Comparison of ENCODE assay signal across 10 mouse cellular contexts in the genomic region with DNA sequence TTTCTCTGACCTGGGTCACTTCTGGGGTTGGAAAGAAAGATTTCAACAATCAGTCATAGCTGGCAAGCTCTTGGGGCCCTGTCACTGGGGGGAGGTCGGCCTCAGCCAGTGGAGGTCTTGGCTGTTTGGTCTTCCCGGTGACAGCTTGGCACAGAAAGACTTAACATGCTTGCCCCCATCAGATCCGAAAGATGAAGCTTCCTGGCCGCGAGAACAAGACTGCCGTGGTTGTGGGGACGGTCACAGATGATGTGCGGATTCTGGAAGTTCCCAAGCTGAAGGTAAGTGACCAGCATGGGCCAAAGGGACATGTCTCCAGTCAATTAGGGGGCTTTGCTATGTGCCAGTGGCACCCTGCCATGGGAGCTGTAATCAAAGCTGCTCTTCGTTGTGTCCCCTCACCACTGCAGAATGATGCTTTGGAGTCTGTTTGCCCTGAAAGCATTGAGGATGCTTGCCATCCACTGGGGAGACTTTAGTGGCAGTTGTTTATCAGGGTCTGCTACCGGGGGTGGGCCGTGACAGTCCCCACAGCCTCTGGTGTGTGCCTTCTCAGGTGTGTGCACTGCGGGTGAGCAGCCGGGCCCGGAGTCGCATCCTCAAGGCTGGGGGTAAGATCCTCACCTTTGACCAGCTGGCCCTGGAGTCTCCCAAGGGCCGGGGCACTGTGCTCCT. TPM values are rescaled to one million over a fixed set of nuclear protein-coding genes. Genes with fewer than 3 reads are reported as not detected.
DNase-seq lines count a peak whose midpoint lies in the region; ATAC-seq and TF ChIP-seq lines count a peak whose summit lies in the region.
"Had no signal": no experiment of that assay in that cellular context is flagged by ENCODE, and none has a peak within 500 bp of the region (broad histone marks: within the 10 kb centered on the region; RNA-seq: fewer than 3 reads in every experiment).

No protein-coding gene starts in this region.

- no peak overlapping the region for H3K4me3 ChIP-seq in heart, embryonic 15.5 days
- H3K4me3 ChIP-seq in ES-E14 (ENCODE audit: insufficient read depth in 1 of 2, low read depth in 1 of 2, low read length in 2 of 2, poor library complexity in 1 of 2, severe bottlenecking in 1 of 2) = peak overlapping the region; percentile 88 to 93; a peak in 3 of 4 replicates
- H3K4me3 ChIP-seq in forebrain, embryonic 12.5 days (replicated peaks) = peak overlapping the region; percentile 92; the same call in 1 of the 2 replicates
- H3K4me3 ChIP-seq in liver, embryonic 14.5 days (ENCODE audit: insufficient read depth in 1 of 2, low read depth in 2 of 2, low read length in 2 of 2) = peak overlapping the region in 1 of 2 experiments; percentile 90; a peak in 2 of 4 replicates

- no peak for DNase-seq in heart, adult 18-20 months
- no peak for DNase-seq in ES-E14 (ENCODE audit: low read depth, low spot score)
- no peak for DNase-seq in liver, embryonic 14.5 days (ENCODE audit: low read depth in 3 of 3, low spot score in 3 of 3)
- no peak for DNase-seq in left cerebral cortex, adult 9 months (ENCODE audit: low spot score in 2 of 2)
- DNase-seq in layer of hippocampus, postnatal 25 days (ENCODE audit: extremely low spot score in 1 of 2, low spot score in 1 of 2) = no peak
- DNase-seq: cerebellum, postnatal 36 days; heart, postnatal 4 days had no signal

- H3K4me2 ChIP-seq in heart, embryonic 15.5 days = peak overlapping the region; percentile 64; the same call in 1 of the 2 replicates
- H3K4me2 ChIP-seq in forebrain, embryonic 12.5 days = peak overlapping the region; percentile 93; the same call in 1 of the 2 replicates
- H3K4me2 ChIP-seq in liver, embryonic 14.5 days (ENCODE audit: low read depth) = peak overlapping the region; percentile 81

- peaks cover 29% of the 10 kb centered on the region for H3K36me3 ChIP-seq in heart, embryonic 15.5 days
- H3K36me3 ChIP-seq in ES-E14 (ENCODE audit: control insufficient read depth, insufficient read depth, low read length, poor library complexity, severe bottlenecking) = peaks cover 58% of the 10 kb centered on the region
- H3K36me3 ChIP-seq in forebrain, embryonic 12.5 days (replicated peaks) = peaks cover 58% of the 10 kb centered on the region
- H3K36me3 ChIP-seq in liver, embryonic 14.5 days (replicated peaks; ENCODE audit: control insufficient read depth, insufficient read depth, low read depth) = peaks cover 41% of the 10 kb centered on the region

- H3K9me3 ChIP-seq in heart, embryonic 15.5 days (replicated peaks) = no peaks in the 10 kb centered on the region
- H3K9me3 ChIP-seq in ES-E14 (ENCODE audit: control insufficient read depth, insufficient read depth, low read depth, low read length) = no peaks in the 10 kb centered on the region
- no peaks in the 10 kb centered on the region for H3K9me3 ChIP-seq in forebrain, embryonic 12.5 days
- no peaks in the 10 kb centered on the region for H3K9me3 ChIP-seq in liver, embryonic 14.5 days (ENCODE audit: control insufficient read depth, low read length)

- H3K9ac ChIP-seq in heart, embryonic 15.5 days = no peak overlapping the region
- H3K9ac ChIP-seq in ES-E14 (ENCODE audit: insufficient read depth, low read depth, low read length, poor library complexity, severe bottlenecking) = peak overlapping the region; percentile 98
- H3K9ac ChIP-seq in forebrain, embryonic 12.5 days = peak overlapping the region; percentile 97; the same call in 1 of the 2 replicates
- peak overlapping the region; percentile 99 for H3K9ac ChIP-seq in liver, embryonic 14.5 days (replicated peaks)

- 88% methylated on average over 16 of the region's 16 CpGs for WGBS in heart, embryonic 15.5 days
- 91% methylated on average over 16 of the region's 16 CpGs for WGBS in forebrain, embryonic 12.5 days
- 84% methylated on average over 15 of the region's 16 CpGs for WGBS in liver, embryonic 14.5 days (ENCODE audit: insufficient replicate concordance)

- peaks cover 33% of the 10 kb centered on the region for H3K4me1 ChIP-seq in heart, embryonic 15.5 days (replicated peaks)
- H3K4me1 ChIP-seq in ES-E14 (ENCODE audit: control insufficient read depth in 2 of 2, insufficient read depth in 2 of 2, low read length in 2 of 2, poor library complexity in 1 of 2) = peaks cover 0 to 8% of the 10 kb centered on the region in 2 experiments; a peak in 1 of 4 replicates
- H3K4me1 ChIP-seq in forebrain, embryonic 12.5 days = peaks cover 35% of the 10 kb centered on the region
- peaks cover 16 to 21% of the 10 kb centered on the region in 2 experiments for H3K4me1 ChIP-seq in liver, embryonic 14.5 days (replicated peaks; ENCODE audit: control insufficient read depth in 2 of 2, insufficient read depth in 2 of 2, low read length in 1 of 2)

- TF ChIP-seq EP300 in liver, embryonic 14.5 days (IDR thresholded peaks at IDR 0.05; ENCODE audit: low read depth) = no peak

- no peak for ATAC-seq in heart, embryonic 15.5 days (replicated peaks; ENCODE audit: insufficient number of reproducible peaks, insufficient read depth, low FRiP score, low read depth)
- no peak for ATAC-seq in forebrain, embryonic 12.5 days (ENCODE audit: low FRiP score)
- no peak for ATAC-seq in liver, embryonic 14.5 days (ENCODE audit: insufficient read depth)
- ATAC-seq in activated CD4-positive, CD25-positive, alpha-beta regulatory T cell, adult 4 months = no peak

- TF ChIP-seq CTCF in liver, embryonic 14.5 days (IDR thresholded peaks at IDR 0.05; ENCODE audit: low read depth) = no peak

- in situ Hi-C loops in ES-E14 (cut with MboI; ENCODE audit: low sequenced_read_pairs in 2 of 2, unreplicated experiment in 2 of 2) = no loop called here

- no peak overlapping the region for H3K27ac ChIP-seq in heart, embryonic 15.5 days
- H3K27ac ChIP-seq in ES-E14 (ENCODE audit: insufficient read depth, low read depth, low read length, poor library complexity, severe bottlenecking) = no peak overlapping the region
- H3K27ac ChIP-seq in forebrain, embryonic 12.5 days = no peak overlapping the region
- H3K27ac ChIP-seq in liver, embryonic 14.5 days = no peak overlapping the region

- H3K27me3 ChIP-seq in heart, embryonic 15.5 days = no peaks in the 10 kb centered on the region
- H3K27me3 ChIP-seq in forebrain, embryonic 12.5 days = no peaks in the 10 kb centered on the region
- H3K27me3 ChIP-seq in liver, embryonic 14.5 days (ENCODE audit: control insufficient read depth, insufficient read depth, low read length) = no peaks in the 10 kb centered on the region

TF ChIP-seq in ES-E14, 5 proteins besides CTCF, POLR2A, EP300 and RAD21 (continues in another document):
- TF ChIP-seq ZNF384 (IDR thresholded peaks at IDR 0.05; ENCODE audit: low read depth, low read length) = no peak

RNA-seq across cellular contexts. Expression of a gene that starts 1.1 kb away (rescaled TPM):
- polyA plus RNA-seq in heart, embryonic 15.5 days (2015; fragmentation: Nextera tagmentation; extraction: Ambion mirVana) = 0.25 and 0.65 TPM in 2 replicates
- total RNA-seq in heart, adult 18-20 months (2021) = under 1 TPM; 0.30 to 0.62 TPM
- total RNA-seq in ES-E14 (2012; rRNA removed) = 6.1 and 6.6 TPM in 2 replicates
- polyA plus RNA-seq in forebrain, embryonic 12.5 days (2016; fragmentation: Nextera tagmentation; extraction: Ambion mirVana) = 1.1 and 1.5 TPM in 2 replicates
- 0.31 and 0.32 TPM in 2 replicates for polyA plus RNA-seq in liver, embryonic 14.5 days (2012; rRNA removed)
- 0.14 and 0.32 TPM in 2 replicates for polyA plus RNA-seq in liver, embryonic 14.5 days (2014; fragmentation: Nextera tagmentation; extraction: Ambion mirVana)
- not detected for polyA plus RNA-seq in activated CD4-positive, CD25-positive, alpha-beta regulatory T cell, adult 4 months (2017; shearing (Covaris generic))
- total RNA-seq in layer of hippocampus, postnatal 25 days (2021) = under 1 TPM; 0.12 to 0.21 TPM

RNA-seq across cellular contexts. Expression of a gene that starts 2.1 kb away (rescaled TPM):
- polyA plus RNA-seq in heart, embryonic 15.5 days (2015; fragmentation: Nextera tagmentation; extraction: Ambion mirVana) = 13.7 and 21.0 TPM in 2 replicates
- 10 to 100 TPM; 18.4 to 20.2 TPM for total RNA-seq in heart, adult 18-20 months (2021)
- 18.7 and 21.5 TPM in 2 replicates for total RNA-seq in ES-E14 (2012; rRNA removed)
- polyA plus RNA-seq in forebrain, embryonic 12.5 days (2016; fragmentation: Nextera tagmentation; extraction: Ambion mirVana) = 26.5 and 30.1 TPM in 2 replicates
- 7.6 and 9.1 TPM in 2 replicates for polyA plus RNA-seq in liver, embryonic 14.5 days (2012; rRNA removed)
- polyA plus RNA-seq in liver, embryonic 14.5 days (2014; fragmentation: Nextera tagmentation; extraction: Ambion mirVana) = 5.8 and 9.0 TPM in 2 replicates
- 10 to 100 TPM; 10.2 to 19.6 TPM for polyA plus RNA-seq in activated CD4-positive, CD25-positive, alpha-beta regulatory T cell, adult 4 months (2017; shearing (Covaris generic))
- total RNA-seq in layer of hippocampus, postnatal 25 days (2021) = 10 to 100 TPM; 33.7 to 34.7 TPM

RNA-seq across cellular contexts. Expression of a gene that starts 4.6 kb away (rescaled TPM):
- polyA plus RNA-seq in heart, embryonic 15.5 days (2015; fragmentation: Nextera tagmentation; extraction: Ambion mirVana) = 540 and 572 TPM in 2 replicates
- 100 to 1,000 TPM; 574 to 615 TPM for total RNA-seq in heart, adult 18-20 months (2021)
- 3,487 and 5,312 TPM in 2 replicates for total RNA-seq in ES-E14 (2012; rRNA removed)
- 707 and 745 TPM in 2 replicates for polyA plus RNA-seq in forebrain, embryonic 12.5 days (2016; fragmentation: Nextera tagmentation; extraction: Ambion mirVana)
- polyA plus RNA-seq in liver, embryonic 14.5 days (2012; rRNA removed) = 499 and 605 TPM in 2 replicates
- polyA plus RNA-seq in liver, embryonic 14.5 days (2014; fragmentation: Nextera tagmentation; extraction: Ambion mirVana) = 832 and 846 TPM in 2 replicates
- polyA plus RNA-seq in activated CD4-positive, CD25-positive, alpha-beta regulatory T cell, adult 4 months (2017; shearing (Covaris generic)) = 1,000 to 10,000 TPM; 2,566 to 2,766 TPM
- 100 to 1,000 TPM; 342 to 393 TPM for total RNA-seq in layer of hippocampus, postnatal 25 days (2021)

RNA-seq across cellular contexts. Expression of a gene that starts 5.7 kb away (rescaled TPM):
- not detected in 2 replicates for polyA plus RNA-seq in heart, embryonic 15.5 days (2015; fragmentation: Nextera tagmentation; extraction: Ambion mirVana)
- not detected for total RNA-seq in heart, adult 18-20 months (2021)
- 0.76 and 1.7 TPM in 2 replicates for total RNA-seq in ES-E14 (2012; rRNA removed)
- not detected in 2 replicates for polyA plus RNA-seq in forebrain, embryonic 12.5 days (2016; fragmentation: Nextera tagmentation; extraction: Ambion mirVana)
- not detected in 2 replicates for polyA plus RNA-seq in liver, embryonic 14.5 days (2012; rRNA removed)
- polyA plus RNA-seq in liver, embryonic 14.5 days (2014; fragmentation: Nextera tagmentation; extraction: Ambion mirVana) = not detected in 2 replicates
- not detected for polyA plus RNA-seq in activated CD4-positive, CD25-positive, alpha-beta regulatory T cell, adult 4 months (2017; shearing (Covaris generic))
- total RNA-seq in layer of hippocampus, postnatal 25 days (2021) = not detected
- total RNA-seq: heart, postnatal 4 days had no signal

RNA-seq across cellular contexts. Expression of a gene that starts 15.0 kb away (rescaled TPM):
- 3.0 and 4.3 TPM in 2 replicates for polyA plus RNA-seq in heart, embryonic 15.5 days (2015; fragmentation: Nextera tagmentation; extraction: Ambion mirVana)
- total RNA-seq in heart, adult 18-20 months (2021) = 10 to 100 TPM; 12.1 to 15.0 TPM
- 10.0 and 10.6 TPM in 2 replicates for total RNA-seq in ES-E14 (2012; rRNA removed)
- 3.8 and 3.9 TPM in 2 replicates for polyA plus RNA-seq in forebrain, embryonic 12.5 days (2016; fragmentation: Nextera tagmentation; extraction: Ambion mirVana)
- polyA plus RNA-seq in liver, embryonic 14.5 days (2012; rRNA removed) = 0.69 and 0.80 TPM in 2 replicates
- 0.51 and 0.54 TPM in 2 replicates for polyA plus RNA-seq in liver, embryonic 14.5 days (2014; fragmentation: Nextera tagmentation; extraction: Ambion mirVana)
- 1 to 10 TPM; 5.2 to 8.5 TPM for polyA plus RNA-seq in activated CD4-positive, CD25-positive, alpha-beta regulatory T cell, adult 4 months (2017; shearing (Covaris generic))
- total RNA-seq in layer of hippocampus, postnatal 25 days (2021) = 10 to 100 TPM; 65.3 to 80.4 TPM
